Mouse (Mus musculus): Measurements from ENCODE around the gene Teddm1b. TPM values are rescaled to one million over a fixed set of nuclear protein-coding genes. Genes with fewer than 3 reads are reported as not detected.

The Teddm1b gene
- total and polyA plus RNA-seq, 3 experiments, result 0.50 TPM; not detected in 2

- no peak for TF ChIP-seq GABPA (IDR thresholded peaks at IDR 0.05; ENCODE audit: low read depth, low read length)
- no peak for TF ChIP-seq ZNF384 (IDR thresholded peaks at IDR 0.05; ENCODE audit: low read depth, low read length)
- no peak for TF ChIP-seq USF1 (IDR thresholded peaks at IDR 0.05; ENCODE audit: low read depth, low read length)
- no peak for TF ChIP-seq CHD1 (IDR thresholded peaks at IDR 0.05; ENCODE audit: low read depth, low read length)
- TF ChIP-seq TAL1 (IDR thresholded peaks at IDR 0.05; ENCODE audit: low read length), result no peak
- no peak for TF ChIP-seq GATA1 (IDR thresholded peaks at IDR 0.05; ENCODE audit: low read depth, low read length)
- TF ChIP-seq MEF2A (IDR thresholded peaks at IDR 0.05; ENCODE audit: extremely low read depth, insufficient replicate concordance, low read depth, low read length, poor library complexity, severe bottlenecking), result no peak
- TF ChIP-seq UBTF (IDR thresholded peaks at IDR 0.05; ENCODE audit: borderline replicate concordance, insufficient read depth, low read depth, low read length), result no peak
- TF ChIP-seq ETS1 (IDR thresholded peaks at IDR 0.05; ENCODE audit: low read depth, low read length), result no peak
- no peak for TF ChIP-seq SMC3 (IDR thresholded peaks at IDR 0.05; ENCODE audit: low read depth, low read length)
- no peak for TF ChIP-seq MAFK (IDR thresholded peaks at IDR 0.05; ENCODE audit: borderline replicate concordance, low read depth, low read length)
- TF ChIP-seq E2F4 (IDR thresholded peaks at IDR 0.05; ENCODE audit: borderline replicate concordance, low read depth, low read length), result no peak
- no peak for TF ChIP-seq POLR2A (IDR thresholded peaks at IDR 0.05; ENCODE audit: control insufficient read depth in 1 of 2, insufficient read depth in 1 of 2, low read depth in 1 of 2, low read length in 2 of 2, poor library complexity in 1 of 2)
- Histone ChIP-seq H3K36me3 (ENCODE audit: control insufficient read depth in 1 of 2, insufficient read depth in 2 of 2, low read length in 2 of 2) (peaks cover 8 to 11% of the 10 kb centered on the region in 2 experiments), H3K27ac (ENCODE audit: control insufficient read depth, low read depth, low read length) (no peak overlapping the region), H3K4me3 (ENCODE audit: control insufficient read depth in 1 of 2, insufficient read depth in 1 of 2, low read depth in 2 of 2, low read length in 2 of 2) (no peak overlapping the region), H3K4me1 (ENCODE audit: control insufficient read depth in 1 of 2, insufficient read depth in 2 of 2, low read length in 2 of 2) (peaks cover 0 to 8% of the 10 kb centered on the region in 2 experiments; a peak in 2 of 4 replicates), H3K9ac (ENCODE audit: control insufficient read depth, low read depth, low read length, poor library complexity, severe bottlenecking) (no peak overlapping the region), H3K9me3 (replicated peaks; ENCODE audit: insufficient read depth, low read length) (no peaks in the 10 kb centered on the region), H3K79me2 (ENCODE audit: control insufficient read depth, insufficient read depth, low read length, poor library complexity) (peaks cover 15% of the 10 kb centered on the region), H3K27me3 (ENCODE audit: control insufficient read depth in 1 of 2, insufficient read depth in 2 of 2, low read length in 2 of 2) (no peaks in the 10 kb centered on the region)
- no peak for DNase-seq (ENCODE audit: low read depth, low spot score)
Observed at GRCm38 (mm10) chr1:153904236-153904635, 30.1 kb downstream of the Teddm1b start.

DNA sequence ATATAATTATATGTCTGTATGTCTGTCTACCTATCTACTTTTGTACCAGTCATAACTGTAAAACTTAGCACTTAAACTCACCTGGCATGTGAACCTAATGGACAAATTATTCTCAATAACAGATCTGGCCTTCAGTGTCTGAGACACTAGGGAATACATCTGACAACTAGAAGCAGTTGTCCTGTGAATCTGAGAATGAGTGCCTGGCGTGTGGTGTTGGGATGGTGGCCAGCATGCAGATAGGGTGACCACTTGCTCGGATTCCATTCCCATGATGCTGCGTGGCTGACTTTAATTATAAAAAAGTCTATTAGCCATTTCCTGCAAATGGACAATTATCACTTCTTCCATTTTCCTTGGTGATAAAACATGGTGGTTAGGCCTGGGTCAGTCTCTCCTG lies 31.7 kb downstream of the Teddm1b start:
- Histone ChIP-seq H3K79me2 (ENCODE audit: control insufficient read depth, insufficient read depth, low read length, poor library complexity) (peaks cover 5% of the 10 kb centered on the region), H3K36me3 (ENCODE audit: control insufficient read depth in 1 of 2, insufficient read depth in 2 of 2, low read length in 2 of 2) (peaks cover 11 to 14% of the 10 kb centered on the region in 2 experiments), H3K27ac (ENCODE audit: control insufficient read depth, low read depth, low read length) (no peak overlapping the region), H3K9ac (ENCODE audit: control insufficient read depth, low read depth, low read length, poor library complexity, severe bottlenecking) (no peak overlapping the region), H3K9me3 (replicated peaks; ENCODE audit: insufficient read depth, low read length) (no peaks in the 10 kb centered on the region), H3K27me3 (ENCODE audit: control insufficient read depth in 1 of 2, insufficient read depth in 2 of 2, low read length in 2 of 2) (no peaks in the 10 kb centered on the region), H3K4me1 (ENCODE audit: control insufficient read depth in 1 of 2, insufficient read depth in 2 of 2, low read length in 2 of 2) (peaks cover 2 to 15% of the 10 kb centered on the region in 2 experiments; a peak in 3 of 4 replicates), H3K4me3 (ENCODE audit: control insufficient read depth in 1 of 2, insufficient read depth in 1 of 2, low read depth in 2 of 2, low read length in 2 of 2) (no peak overlapping the region)
- TF ChIP-seq MAFK (IDR thresholded peaks at IDR 0.05; ENCODE audit: borderline replicate concordance, low read depth, low read length), result no peak
- TF ChIP-seq KAT2A (conservative IDR thresholded peaks at IDR 0.05; ENCODE audit: low read depth, low read length), result no peak
- TF ChIP-seq HCFC1 (IDR thresholded peaks at IDR 0.05; ENCODE audit: low read depth, low read length), result no peak
- no peak for TF ChIP-seq MAZ (IDR thresholded peaks at IDR 0.05; ENCODE audit: low read depth, low read length)
- DNase-seq (ENCODE audit: low read depth, low spot score), result no peak

Data from MEL (cell line).